Mouse (Mus musculus) left cerebral cortex, postnatal 10 days (tissue): ENCODE results near the gene Sema4d. TPM values are rescaled to one million over a fixed set of nuclear protein-coding genes. Genes with fewer than 3 reads are reported as not detected.
"Not testable (repeated sequence)": the region's sequence is repeated elsewhere in the genome, so short reads cannot be mapped to it uniquely, and the experiment has no call there.

Experiments used
- DNase-seq, 2 experiments: peaks; one replicate each; pipeline ENCODE4 v3.0.0; 2021 to 2022; ENCODE audit warnings: low spot score in 2 of 2, mixed read lengths in 1 of 2; ENCODE audit errors: extremely low spot score in 1 of 2
- intact Hi-C: fragments of 180-260 bp; cut with DNase I; formaldehyde crosslinking; loops from one replicate; pipeline ENCODE4 v1.15.1; 2025
- total RNA-seq, 2 experiments: library from RNA; stranded (reverse); gene quantifications; 2 replicates each; pipeline ENCODE4 v1.2.3; 2021

Gene Sema4d
- 10 to 100 TPM; 66.1 to 77.0 TPM for total RNA-seq

- DNase-seq = peak in 1 of 2 experiments; percentile 82
- intact Hi-C loops = loop anchor here (5.0 kb wide), 1 partner anchor 56 kb away; no protein-coding TSS in a partner anchor
Measured at GRCm38 (mm10) chr13:51793425-51793891, at the start of gene Sema4d. TSS of gene Sema4d (minus strand) at chr13:51793747.

- DNase-seq = no peak
- intact Hi-C loops = loop anchor here (5.0 kb wide), 1 partner anchor 784 kb away; no protein-coding TSS in a partner anchor
Measured at GRCm38 (mm10) chr13:51843298-51843697, 49.8 kb upstream of the Sema4d start.

- no peak for DNase-seq
- intact Hi-C loops = loop anchor here (5.0 kb wide), 1 partner anchor 785 kb away; no protein-coding TSS in a partner anchor
Measured at GRCm38 (mm10) chr13:51842773-51843172, 49.2 kb upstream of the Sema4d start.

GRCm38 (mm10) chr13:51842191-51842590 is 48.6 kb upstream of the Sema4d start:
- no peak for DNase-seq
- intact Hi-C loops = loop anchor here (5.0 kb wide), 1 partner anchor 785 kb away; no protein-coding TSS in a partner anchor

GRCm38 (mm10) chr13:51841541-51842115 is 48.1 kb upstream of the Sema4d start:
- intact Hi-C loops = loop anchor here (5.0 kb wide), 1 partner anchor 786 kb away; no protein-coding TSS in a partner anchor
- no peak for DNase-seq

DNA sequence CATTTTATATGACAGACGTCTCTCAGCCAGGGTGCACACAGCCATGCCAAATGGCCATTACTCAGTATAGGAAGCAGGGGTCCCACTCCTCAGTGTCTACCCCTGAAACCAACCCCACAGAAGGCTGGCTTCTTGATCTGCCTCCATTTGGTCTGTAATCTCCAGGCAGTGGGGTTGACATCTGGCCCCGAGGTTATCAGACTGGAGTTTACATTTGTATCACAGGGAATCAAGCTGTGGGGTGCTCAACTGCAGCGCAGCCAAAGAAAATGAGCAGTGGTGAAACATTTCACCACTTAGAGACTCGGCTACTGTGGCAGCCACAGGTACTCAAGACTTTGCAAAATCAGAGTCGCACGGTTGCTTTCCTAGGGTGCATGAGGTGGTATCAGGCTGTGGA is 47.2 kb upstream of the Sema4d start:
- intact Hi-C loops = loop anchor here (5.0 kb wide), 1 partner anchor 787 kb away; no protein-coding TSS in a partner anchor
- no peak for DNase-seq

DNA sequence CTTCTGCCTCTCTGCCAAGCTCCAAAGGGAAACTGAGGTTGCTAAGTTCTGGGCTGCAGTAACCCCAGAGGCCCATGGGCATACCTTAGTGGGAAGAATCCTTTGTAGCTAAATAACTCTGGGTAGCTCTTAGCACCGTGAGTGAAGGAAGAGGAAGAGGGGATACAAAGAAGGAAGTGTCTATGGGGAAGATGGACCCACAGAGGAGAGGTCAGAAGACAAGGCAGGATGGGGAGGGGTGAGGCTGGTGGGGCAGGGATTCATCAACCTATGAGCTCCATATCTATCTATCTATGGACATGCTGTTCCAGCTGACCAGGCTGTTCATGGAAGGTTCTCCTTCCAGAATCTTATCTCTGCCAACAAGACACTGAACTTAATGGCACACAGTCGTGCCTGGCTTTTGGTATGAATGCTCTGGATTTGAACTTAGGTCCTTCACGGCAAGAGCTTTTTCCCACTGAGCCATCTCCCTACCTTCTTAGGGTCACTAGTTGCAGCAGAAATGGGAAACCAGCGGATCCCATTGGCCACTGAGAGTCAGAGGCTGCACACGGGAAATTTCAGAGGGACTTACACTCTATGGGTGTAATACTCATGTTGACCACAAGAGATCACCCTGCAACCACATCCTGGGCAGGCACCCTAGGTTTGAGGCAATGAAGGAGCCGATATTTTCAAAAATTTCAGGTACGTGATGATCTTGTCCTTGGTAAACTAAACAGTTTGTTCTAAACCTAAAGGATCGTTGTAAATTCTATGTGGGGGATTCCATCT is 45.9 kb upstream of the Sema4d start:
- intact Hi-C loops = loop anchor here (5.0 kb wide), 1 partner anchor 788 kb away; no protein-coding TSS in a partner anchor
- peak in 1 of 2 experiments; percentile 50 for DNase-seq

- intact Hi-C loops = no loop called here
- DNase-seq = no peak
Measured at GRCm38 (mm10) chr13:51837402-51837801, 43.9 kb upstream of the Sema4d start.

DNA sequence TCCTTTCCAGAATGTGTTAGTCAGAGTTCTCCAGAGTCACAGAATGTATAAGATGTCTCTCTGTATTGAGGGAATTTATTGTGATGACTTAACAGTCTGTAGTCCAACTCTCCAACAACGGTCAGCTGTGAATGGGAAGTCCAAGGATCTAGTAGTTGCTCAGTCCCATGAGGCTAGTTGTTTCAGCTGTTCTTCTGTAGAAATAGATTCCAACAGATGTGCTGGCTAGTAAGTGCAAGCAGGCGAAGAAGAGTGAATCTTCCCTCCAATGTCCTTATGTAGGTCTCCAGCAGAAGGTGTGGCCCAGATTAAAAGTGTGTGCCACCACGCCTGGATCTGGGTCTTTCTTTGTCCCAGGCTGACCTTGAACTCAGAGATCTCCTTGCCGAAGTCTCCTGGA is 41.7 kb upstream of the Sema4d start:
- DNase-seq, intact Hi-C loops: not testable (repeated sequence)

- intact Hi-C loops = no loop called here
- DNase-seq = no peak
Measured at GRCm38 (mm10) chr13:51834520-51834919, 41.0 kb upstream of the Sema4d start.

GRCm38 (mm10) chr13:51834024-51834423 is 40.5 kb upstream of the Sema4d start:
- intact Hi-C loops, DNase-seq: not testable (repeated sequence)

- intact Hi-C loops = no loop called here
Measured at GRCm38 (mm10) chr13:51833611-51834010, 40.1 kb upstream of the Sema4d start.

DNA sequence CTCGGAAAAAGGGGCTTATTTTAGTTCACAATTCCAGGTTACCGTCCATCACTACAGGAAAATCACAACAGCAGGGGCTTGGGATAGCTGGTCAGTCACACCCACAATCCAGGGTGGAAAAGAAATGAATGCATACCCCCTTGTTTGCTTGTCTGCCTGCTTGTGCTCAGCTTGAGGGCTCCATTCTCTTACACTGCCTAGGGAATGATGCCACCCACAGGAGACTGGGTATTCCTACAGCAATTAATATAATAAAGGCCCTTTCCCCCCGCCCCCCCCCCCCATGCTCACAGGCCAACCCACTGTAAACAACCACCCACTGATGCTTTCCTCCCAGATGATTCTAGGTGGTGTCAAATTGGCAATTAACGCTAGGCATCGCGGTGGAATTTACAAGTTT is 38.9 kb upstream of the Sema4d start:
- DNase-seq = no peak
- intact Hi-C loops = no loop called here

More at GRCm38 (mm10) chr13:51833611-51834010, 40.1 kb upstream of the Sema4d start:
- peak in 1 of 2 experiments; percentile 59 for DNase-seq

DNA sequence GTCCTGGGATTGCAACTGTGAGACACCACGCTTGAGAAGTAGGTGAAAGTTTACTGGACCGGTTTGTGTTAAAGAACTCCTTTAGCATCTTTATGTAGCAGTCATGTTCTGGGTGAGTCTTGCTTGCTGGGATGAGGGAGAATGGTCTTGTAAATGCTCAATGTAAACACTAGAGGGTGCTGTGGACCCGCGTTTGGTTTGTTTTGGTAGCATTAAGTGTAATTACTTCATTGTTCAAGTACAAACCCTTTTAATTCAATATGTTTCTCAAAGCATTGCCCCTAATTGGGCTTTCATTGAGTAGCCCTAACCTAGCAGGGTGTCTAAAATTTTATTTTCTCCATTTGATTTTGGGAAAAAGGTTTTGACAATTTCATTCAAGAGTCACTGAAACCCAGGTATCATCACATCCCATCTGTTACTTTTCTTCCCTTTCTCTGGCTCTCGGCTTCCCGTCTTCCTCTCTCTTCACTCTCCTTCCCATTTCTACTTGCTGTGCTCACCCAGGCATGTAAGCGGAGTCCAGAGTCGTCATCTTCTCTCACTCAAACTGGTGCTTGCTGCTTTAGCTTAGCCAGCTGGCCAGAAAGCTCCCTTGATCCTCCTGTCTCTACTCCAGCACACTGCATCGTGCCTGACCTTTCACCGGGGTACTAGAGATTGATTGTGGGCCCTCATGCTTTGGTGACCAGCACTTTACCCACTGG is 37.4 kb upstream of the Sema4d start:
- peak in 1 of 2 experiments; percentile 51 for DNase-seq
- intact Hi-C loops = no loop called here

DNA sequence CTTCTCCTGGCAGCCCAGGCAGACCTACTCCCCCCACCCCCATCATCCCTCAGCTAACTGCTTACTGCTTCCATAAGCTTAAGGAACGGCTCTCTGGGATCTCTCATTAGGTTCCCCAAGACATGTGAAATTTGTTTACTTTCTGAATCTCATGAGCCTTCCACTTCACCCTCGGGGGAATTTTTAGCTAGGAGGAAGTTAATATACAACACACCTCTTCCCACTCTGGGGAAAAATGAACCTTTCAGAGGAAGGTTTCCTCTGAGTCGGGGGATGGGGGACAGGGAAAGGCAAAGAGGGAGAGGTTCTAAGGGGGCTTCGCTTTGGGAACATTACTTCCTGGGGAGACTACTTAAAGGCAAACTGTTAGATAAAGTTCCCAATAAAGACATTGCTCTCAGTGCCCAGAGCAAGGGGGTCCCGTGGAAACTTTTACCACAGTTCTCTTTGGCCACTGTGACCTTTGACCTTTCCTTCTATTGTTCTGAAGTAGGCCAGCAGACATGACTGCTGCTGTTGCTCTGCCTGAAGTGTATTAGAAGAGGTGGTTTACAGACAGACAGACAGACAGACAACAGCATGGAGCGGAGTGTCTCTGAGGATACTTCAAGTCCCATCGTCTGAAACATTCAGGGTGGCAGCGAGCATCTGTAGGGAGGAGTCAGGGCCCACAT is 30.4 kb upstream of the Sema4d start:
- intact Hi-C loops = no loop called here
- no peak for DNase-seq

GRCm38 (mm10) chr13:51821988-51822387 is 28.4 kb upstream of the Sema4d start:
- DNase-seq = no peak
- intact Hi-C loops = no loop called here

- intact Hi-C loops = no loop called here
- no peak for DNase-seq
Measured at GRCm38 (mm10) chr13:51819351-51819750, 25.8 kb upstream of the Sema4d start.

DNA sequence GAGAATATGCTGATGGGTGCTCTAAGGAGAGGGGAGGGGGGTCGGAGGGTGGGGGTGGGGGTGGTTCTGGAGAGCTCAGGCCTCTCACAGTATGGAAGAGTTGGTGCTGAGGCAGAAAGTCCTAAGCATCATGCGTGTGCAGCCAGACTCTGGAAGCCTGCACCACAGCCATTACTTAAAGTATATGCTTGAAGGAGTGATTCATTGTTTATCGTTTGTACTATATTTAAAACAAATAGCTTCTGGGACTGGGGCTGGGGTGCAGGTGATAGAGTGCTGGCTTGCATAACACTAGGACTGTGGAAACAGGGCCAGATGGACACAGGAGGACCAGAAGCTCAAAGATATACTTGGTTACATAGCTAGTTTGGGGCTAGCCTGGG is 25.4 kb upstream of the Sema4d start:
- intact Hi-C loops = no loop called here
- DNase-seq = no peak
